Mouse (Mus musculus) neural tube, embryonic 10.5 days (tissue): ENCODE measurements around the gene Nedd4.

ENCODE experiments used
- DNase-seq: peaks from one replicate; pipeline ENCODE4 v3.0.0-alpha.2; 2017; ENCODE audit warnings: low spot score; ENCODE audit errors: extremely low spot score

Nedd4 gene

DNA sequence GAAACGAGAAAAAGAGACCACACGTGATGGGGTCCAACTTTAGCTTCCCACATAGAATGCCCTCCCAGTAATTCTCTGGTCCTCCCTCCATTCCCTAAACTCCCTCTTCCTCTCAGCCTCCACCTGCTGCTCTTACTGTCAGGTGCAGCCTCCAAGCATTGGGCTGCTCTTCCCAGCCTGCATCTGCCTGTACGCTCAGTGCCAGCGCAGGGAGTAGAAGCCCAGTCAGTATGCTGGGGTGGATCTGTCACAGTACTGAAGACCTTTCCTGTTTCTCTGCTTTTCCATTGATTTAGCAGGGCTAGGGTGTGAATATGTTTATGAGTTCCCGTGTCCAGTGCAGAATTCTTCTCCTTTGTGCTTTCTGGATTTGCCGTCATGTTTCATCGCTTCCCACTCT is 54.1 kb downstream of the Nedd4 start:
- no peak for DNase-seq

DNA sequence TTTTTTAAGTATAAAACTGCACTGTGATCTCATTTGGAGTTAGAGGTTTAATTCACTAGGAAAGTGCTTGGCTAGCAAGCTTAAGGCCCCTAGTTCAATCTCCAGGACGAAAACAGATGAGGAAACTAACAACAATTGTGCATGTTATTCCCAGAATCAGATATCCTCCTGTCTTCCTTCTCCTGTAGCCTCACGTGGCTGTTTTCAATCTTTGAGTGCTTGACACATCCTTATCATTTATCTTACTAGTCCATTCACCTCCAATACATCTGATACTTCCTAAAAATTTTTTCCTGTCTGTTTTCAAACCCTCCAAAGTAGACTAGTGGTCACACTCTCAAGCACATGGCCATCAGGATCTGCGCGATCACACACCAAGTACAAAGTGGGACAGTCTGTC is 57.0 kb downstream of the Nedd4 start:
- DNase-seq, result no peak

DNA sequence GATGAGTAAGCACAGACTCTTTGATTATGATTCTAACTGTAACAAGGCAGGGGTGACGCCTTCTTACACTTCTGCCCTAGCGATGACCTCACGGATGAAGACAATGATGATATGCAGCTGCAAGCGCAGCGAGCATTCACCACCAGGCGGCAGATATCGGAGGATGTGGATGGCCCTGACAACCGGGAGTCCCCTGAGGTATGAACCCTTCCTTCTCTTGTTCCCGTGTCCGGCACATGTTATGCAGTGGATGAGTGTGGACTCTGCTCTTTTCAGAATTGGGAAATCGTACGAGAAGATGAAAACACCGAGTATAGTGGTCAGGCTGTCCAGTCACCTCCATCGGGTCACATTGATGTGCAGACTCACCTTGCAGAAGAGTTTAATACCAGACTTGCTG is 59.1 kb downstream of the Nedd4 start:
- no peak for DNase-seq

DNA sequence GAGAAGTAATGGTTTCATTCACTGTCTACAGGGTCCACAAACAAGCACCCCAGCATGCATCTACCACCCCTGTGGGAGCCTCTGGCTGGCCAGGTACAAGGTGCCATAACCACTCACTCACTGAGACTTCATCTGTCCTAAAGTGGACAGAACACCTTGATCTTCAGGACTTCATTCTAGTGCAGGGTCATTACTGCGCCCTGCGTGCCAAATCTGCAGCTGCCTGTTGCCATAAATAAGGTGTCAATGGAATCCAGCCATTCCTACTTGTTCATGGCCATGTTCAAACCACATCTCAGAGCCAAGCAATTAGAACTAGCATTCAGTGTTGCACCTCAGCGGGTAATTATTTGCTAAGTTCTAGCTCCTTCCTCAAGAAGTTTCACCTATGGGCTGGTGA is 60.5 kb downstream of the Nedd4 start:
- no peak for DNase-seq

DNA sequence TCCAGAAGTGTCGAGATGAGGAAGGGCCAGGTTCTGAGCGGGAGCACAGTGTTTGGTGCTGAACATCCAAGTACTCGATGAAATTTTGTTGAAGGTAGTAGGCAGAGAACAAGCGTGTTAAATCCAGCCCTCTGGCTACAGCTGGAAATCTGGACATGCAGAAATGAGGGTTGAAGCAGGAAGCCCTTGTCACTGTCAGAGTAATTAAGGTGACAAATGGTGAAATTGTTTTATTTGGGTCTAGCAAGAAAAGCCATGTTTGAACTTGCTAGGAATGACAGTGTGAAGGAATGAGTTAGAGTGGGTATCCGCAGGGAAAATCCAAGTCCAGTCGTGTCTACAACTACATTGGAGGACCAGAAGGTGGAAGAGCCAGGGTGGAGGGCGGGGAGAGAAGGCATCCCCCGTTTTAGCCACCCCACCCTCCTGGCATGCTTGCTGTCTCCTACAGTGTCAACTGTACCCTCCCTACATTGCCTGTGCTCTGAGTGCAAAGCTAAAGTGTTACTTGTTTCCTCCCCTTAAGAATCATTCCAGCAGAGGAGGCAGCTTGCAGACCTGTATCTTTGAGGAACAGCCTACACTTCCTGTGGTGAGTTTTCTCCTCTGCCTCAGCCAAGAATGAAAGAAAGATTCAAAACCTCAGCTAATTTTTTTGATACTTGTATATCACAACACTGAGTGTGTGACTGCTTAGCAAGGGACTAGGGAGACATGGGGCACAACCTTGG is 62.5 kb downstream of the Nedd4 start:
- no peak for DNase-seq

DNA sequence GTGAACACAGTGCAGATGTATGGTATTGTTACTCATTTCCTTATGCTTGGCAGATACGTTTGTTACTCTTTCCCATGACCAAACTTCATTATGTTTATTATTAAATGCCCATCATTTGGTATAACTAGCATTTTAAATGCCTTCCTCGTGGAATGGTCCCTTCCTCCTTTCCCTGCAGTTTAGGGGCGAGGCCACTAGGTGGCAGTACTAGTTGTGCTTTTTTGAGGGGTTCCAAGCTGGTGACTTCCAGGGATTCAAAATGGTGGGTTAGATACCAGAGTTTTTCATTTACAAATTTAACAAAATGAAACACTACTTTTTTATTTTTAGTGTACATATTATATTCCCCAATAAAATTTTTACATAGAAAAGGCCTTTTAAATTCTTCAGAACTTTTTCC is 71.8 kb downstream of the Nedd4 start:
- DNase-seq, result peak; percentile 71

DNA sequence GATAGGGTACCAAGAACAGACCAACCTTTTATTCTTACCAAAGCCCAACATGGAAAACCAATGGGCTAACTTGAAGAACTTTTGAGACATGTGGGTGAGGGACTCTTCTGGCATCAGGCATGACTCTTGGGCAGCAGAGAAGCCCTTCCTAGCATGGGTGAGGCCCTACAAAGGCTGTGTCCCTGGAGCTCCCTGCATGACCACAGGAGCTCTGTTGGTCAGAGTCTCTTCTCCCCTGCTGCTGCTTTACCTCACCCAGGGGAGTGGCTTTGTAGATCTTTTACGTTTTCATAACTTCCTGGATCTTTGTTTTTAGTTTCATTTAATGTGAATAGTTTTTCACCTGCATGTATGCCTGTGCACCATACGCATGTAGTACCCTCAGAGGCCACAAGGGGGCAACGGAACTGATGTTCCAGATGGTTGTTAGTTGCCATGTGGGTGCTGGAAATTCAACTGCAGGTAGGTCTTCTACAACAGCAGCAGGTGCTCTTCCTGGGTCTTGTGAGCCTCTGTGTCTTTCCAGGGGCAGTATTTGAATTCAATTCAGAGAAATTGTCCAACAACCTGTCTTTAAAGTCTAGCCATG is 73.8 kb downstream of the Nedd4 start:
- DNase-seq, result peak; percentile 72

DNA sequence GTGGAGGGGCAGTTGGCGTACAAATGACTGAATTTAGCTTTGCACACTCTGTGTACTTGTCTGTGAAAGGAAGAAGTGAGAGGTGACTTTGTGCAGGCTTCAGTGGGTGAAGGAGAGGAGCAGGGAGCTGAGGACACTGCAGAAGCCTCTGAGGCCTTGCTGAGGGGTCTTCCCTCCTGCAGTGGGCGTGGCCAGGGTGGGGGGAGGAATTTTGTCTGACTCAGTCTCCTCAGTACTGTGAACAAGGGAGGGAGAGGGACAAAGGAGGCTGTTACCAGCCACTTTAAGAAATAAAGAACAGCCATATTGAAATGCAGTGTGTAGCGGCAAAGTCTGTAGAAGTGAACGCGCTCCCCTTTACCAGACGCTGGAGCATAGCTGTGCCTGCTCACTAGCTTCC is 79.1 kb downstream of the Nedd4 start:
- DNase-seq, result no peak

DNA sequence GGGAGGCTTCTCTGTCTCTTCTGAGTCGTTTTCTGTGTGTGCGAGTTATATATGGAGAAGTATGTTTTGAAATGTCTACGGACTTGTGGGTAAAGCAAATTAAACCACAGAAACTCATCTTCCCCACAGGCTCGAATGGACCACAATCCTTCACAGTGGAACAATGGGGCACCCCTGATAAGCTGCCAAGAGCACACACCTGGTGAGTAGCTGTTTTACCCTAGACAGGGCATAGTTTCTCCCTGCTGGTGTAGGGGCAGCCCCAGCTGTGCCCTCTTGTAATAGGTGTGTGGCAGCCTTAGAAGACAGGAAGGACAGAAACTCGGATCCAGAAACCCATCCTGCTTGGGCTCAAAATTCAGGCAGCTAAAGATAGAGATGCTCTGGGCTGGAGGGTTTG is 84.1 kb downstream of the Nedd4 start:
- DNase-seq, result no peak

DNA sequence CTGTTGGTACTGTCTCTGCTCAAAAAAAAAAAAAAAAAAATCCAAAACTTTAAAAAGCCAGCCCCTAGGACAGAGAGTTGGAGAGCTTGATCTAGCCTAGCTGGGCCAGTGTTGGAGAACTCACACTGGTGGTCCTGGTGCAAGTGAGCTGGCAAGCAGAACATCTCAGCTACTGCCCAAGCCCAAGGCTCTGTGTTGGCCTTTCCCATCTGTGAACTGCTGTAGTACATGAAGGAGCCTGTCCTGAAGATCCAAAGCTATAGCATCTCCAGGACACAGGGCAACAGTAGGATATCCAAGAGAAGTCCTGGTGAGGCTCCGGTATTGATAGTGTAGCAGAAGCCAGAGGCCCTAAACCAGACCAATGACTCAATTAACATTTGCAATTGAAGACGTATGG is 88.1 kb downstream of the Nedd4 start:
- DNase-seq, result no peak

DNA sequence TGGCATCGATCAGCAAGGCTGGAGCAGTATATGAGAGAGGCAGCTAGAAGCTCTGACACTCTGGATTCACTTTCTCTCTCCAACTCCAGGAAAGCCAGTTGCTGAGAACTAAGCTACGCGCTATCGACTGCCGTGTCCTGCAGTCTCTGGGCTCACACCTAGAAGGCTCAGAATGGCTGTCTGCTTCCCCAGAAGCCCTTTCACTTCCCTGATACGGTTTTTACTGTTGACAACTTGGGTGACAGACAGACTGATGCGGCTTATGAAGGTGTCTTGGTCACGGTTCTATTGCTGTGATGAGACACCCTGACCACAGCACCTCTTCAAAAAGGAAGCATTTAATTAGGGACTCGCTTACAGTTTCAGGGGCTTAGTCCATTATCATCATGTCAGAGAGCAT is 90.5 kb downstream of the Nedd4 start:
- no peak for DNase-seq

DNA sequence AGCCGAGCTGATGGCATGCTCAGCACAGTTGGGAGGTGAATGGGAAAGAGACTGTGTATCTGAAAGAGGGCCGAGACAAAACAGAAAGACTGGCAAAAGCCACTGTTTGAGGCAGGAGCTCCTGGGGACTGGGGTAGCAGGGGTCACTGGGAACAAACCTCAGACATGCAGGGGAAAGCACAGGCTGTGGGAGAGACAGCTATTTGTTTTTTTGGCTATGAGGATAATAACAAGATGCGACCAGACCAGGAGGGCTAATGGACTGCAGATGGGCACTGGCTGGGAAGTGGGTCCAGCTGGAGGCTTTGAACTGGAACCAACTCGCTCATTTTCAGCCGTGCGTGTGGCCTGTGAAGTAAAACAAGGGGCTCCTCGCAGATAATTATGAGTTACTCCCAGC is 91.6 kb downstream of the Nedd4 start:
- DNase-seq, result peak; percentile 59

DNA sequence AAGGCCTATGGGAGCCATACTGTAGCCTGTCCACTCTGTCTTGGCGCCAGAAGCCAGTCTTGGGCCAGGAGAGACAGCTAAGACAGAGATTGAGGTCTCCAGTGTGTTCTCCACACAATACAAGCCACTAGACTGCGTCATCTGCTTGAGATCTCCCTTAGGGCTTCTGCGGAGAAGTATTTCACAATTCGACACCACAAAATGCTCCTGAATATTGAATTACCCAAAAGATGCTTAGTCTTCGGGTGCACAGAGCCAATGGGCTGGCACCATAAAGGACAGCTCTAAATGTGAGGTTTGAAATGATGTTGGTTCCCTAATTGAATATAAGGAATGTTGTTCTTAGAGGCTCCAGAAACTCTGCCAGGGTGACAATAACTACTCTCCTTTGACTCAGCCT is 95.0 kb downstream of the Nedd4 start:
- no peak for DNase-seq

DNA sequence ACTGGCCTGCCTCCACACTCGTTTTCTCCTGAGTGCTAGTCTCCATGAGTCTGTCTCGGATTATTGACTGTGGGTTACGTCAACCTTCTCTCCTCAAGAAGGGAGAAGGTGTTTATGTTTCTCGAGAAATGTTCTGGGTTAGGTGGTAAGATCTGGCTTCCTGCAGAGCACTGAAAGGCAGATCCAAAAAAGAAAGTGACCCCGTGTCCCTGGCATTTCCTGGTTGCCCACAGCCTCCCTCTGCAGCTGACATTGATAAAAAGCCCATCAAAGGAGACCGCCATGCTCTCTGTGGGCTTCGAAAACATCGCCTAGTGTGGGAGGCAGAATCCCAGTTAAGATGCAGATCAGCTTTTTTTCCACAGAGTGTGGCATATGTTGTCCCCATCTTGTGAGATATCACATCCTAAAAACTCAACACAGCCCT is 96.6 kb downstream of the Nedd4 start:
- DNase-seq, result no peak

DNA sequence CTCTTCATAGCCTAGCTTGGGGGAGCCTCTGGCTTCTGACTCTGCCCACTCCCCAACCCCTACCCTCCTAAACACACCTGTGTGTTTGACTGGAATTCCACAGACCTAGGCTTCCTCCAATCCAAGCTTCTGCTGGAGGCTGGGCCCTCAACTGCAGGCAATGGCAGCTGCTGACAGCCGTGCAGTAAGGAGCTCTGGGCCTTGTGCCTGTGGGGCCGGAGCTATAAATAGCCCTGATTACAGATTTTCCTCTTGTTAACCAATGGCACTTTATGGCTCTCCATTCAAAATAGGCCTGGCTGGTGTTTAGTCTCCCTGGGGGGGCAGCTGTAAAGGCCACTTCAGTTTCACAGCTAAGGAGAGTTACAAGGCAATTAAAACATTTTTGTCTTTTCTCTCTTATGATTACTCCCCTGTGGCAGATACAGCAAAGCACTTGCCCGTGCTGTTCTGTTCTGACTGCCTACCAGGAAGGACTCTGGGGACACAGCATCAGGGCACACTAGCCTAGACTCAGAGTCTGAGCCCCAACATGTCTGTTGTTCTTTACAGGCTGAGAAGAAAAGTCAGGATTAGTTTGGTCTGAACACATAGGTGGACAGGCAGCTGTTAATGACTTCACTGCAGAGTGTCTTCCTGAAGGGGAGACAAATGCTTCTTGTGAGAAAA is 101.0 kb downstream of the Nedd4 start:
- no peak for DNase-seq

DNA sequence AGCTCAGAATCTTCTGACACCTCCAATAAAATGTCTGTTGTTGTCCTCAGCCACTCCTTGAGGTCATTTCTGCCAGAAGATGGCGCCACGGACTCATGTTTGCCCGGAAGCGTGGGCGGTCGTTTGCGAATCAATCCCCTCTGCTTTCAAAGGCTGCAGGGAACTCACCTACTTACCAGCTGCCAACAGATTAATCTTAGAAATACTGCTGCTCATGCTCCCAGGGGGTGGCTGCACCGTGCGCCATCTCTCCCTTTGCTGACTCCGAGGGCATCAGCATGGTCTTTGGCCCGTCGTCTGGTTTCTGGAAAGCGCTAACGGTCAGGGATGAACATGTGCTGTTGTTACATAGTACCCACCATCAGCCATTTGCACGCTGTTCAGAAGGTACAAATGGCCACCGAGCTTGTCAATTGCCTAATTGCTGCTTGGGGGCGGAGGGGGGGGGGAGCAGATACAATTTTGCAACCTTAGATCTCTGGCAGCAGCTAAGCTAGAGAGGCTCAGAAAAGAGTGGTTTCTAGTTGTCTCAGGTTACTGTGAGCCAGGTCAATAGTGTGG is 104.7 kb downstream of the Nedd4 start:
- peak; percentile 95 for DNase-seq

DNA sequence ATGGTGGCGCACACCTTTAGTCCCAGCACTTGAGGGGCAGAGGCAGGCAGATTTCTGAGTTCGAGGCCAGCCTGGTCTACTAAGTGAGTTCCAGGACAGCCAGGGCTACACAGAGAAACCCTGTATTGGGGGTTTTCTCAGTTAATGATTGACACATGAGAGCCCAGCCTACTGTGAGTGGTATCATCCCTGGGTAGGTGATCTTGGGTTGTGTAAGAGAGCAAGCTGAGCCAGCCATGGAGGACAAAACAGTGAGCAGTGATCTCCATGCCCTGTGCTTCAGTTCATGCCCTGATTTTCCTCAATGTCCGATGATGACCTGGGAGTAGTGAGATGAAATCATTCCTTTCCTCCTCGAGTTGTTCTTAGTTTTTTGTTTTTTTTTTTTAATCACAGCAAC is 112.9 kb downstream of the Nedd4 start:
- no peak for DNase-seq

DNA sequence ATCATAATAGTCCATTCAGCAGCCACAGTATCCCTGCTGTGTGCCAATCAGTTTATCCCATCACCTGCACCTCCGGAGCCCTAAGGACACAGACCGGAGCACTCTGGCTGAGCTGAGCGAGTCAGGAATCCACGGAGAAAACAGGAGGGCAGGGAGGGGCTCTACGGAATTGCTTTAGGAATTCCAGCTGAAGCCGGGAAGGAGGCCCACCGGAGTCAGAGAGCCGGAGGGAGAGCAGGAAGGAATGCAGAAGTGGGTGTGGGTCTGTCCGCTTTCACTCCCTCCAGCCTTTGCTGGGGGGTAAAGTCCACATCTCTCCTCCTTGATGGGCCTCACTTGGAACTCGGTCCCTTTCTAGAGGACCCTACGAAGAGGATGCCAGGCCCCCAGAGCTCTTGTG is 116.9 kb downstream of the Nedd4 start:
- no peak for DNase-seq

DNA sequence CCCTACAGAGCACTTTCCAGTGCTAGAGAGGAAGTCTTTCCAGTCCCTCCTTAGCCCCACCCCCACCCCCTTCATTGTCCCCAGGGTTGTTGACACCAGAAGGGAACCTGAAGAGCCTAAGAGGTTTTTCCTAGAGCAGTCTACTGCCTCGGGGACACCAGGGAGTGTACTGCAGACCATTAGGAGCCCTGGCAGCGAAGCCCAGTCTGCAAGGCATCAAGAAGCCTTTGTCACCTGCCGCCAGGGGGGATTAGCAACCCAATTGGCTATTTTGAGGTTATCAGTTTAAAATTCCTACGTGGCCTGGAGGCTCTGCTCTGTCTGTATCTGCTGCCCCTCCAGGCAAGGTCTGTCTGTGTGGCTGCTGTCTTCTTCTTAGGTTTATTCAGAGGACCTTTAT is 117.6 kb downstream of the Nedd4 start:
- peak; percentile 52 for DNase-seq

DNA sequence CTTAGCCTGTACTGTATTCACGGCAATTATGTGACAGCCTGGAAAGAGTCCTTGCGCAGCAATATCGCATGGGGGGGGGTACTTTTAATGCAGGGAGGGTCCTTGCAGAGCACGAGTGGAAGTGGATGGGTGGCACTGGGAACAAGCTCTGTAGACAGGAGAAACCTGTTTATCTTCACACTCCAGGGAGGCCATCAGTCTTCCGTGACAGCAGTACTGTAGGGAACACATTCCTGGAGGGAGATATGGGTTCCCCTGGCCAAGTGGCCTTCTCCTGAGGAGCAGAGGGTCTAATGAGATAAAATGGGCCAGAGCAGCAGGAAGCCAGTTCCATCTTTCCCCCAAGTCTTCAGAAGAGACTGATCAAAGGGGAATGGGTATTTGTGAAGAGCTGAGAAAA is 118.5 kb downstream of the Nedd4 start:
- DNase-seq, result peak; percentile 33

DNA sequence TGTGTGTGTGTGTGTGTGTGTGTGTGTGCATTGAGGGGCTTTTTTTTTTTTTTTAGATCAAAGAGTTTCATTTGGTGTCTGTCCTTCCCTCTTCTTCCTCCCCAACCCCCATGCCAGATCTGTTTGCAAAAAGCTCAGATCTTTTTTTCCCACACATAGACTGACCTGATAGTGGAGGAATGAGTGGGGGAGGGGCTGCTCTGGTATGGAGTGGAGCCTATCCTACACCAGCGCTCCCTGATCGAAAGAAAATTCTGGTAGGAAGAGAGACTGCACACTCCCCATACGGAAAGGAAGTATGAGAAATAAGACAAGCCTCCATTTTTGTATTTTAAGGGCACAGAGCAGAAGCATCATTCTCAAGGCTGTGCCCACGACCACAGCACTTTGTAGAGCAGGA is 119.3 kb downstream of the Nedd4 start:
- DNase-seq, result peak; percentile 45

DNA sequence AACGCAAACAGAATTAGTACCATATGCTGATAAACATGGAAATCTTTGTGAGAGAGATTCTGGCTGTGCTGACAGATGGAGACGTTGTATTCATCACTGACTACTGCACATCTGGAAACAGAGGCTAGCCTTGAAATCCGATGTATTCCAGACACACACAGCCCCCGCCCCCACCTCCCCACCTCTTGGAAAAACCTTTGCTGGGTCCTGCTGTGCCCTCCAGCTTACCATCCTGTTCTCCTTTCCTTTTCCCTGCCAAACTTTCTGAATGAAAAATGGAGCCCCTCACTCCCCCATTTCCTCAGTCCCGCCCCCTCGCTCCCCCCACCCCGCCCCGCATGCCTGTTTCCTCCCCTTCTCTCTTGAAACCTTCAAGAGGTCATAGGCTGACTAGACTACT is 120.0 kb downstream of the Nedd4 start:
- peak; percentile 52 for DNase-seq

DNA sequence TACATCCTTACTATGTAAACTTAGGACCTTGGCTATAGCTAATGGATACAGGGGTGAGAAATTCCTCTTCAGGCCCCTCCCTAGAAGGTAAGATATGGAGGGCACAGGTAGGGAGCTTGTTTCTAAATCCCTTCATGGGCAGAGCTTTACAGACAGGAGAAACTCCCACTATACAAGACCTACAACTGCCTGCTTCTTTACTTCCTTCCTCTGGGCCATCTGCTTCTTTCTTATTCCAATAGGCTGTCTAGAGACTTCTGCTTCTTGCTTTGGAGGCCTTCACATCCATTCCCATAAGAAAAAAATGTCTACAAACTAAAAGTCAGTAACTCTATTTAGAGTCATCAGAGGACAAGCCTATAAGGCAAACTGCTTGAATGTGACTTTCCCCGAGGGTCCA is 125.6 kb downstream of the Nedd4 start:
- DNase-seq, result no peak
